Mouse (Mus musculus) inflammation-experienced regulatory T-cells, adult 6 months (primary cell): ENCODE results near the gene Oas1d. TPM values are rescaled to one million over a fixed set of nuclear protein-coding genes. Genes with fewer than 3 reads are reported as not detected.

Source experiments
- polyA plus RNA-seq, 3 experiments: library from polyadenylated mRNA; unstranded; fragments of 100-300 nt; shearing (Covaris generic); gene quantifications; one replicate each; pipeline ENCODE4 v1.2.1; 2017

Oas1d gene
- polyA plus RNA-seq, 3 experiments from 2014 or later: not detected

Other genes with a start within 250 kb of the Oas1d start
- 10 to 100 TPM; 41.0 to 52.7 (median 49.6) TPM for gene Dtx1, start 202.6 kb upstream of the Oas1d start, polyA plus RNA-seq
- 1 to 10 TPM in 1 of 3 experiments, under 1 TPM in 2; 0.71 to 2.2 (median 0.95) TPM for gene Oas2, start 164.7 kb upstream of the Oas1d start, polyA plus RNA-seq
- gene Oas3, start 136.9 kb upstream of the Oas1d start, polyA plus RNA-seq: 10 to 100 TPM in 1 of 3 experiments, 1 to 10 TPM in 2; 9.6 to 35.3 (median 10.0) TPM
- gene Oas1e, start 119.0 kb upstream of the Oas1d start, polyA plus RNA-seq: not detected
- 10 to 100 TPM; 12.0 to 14.0 (median 13.6) TPM for gene Oas1c, start 102.0 kb upstream of the Oas1d start, polyA plus RNA-seq
- gene Oas1f, start 67.2 kb upstream of the Oas1d start, polyA plus RNA-seq: not detected
- not detected for gene Oas1h, start 53.1 kb upstream of the Oas1d start, polyA plus RNA-seq
- gene Oas1g, start 26.9 kb upstream of the Oas1d start, polyA plus RNA-seq: 1 to 10 TPM in 1 of 3 experiments, under 1 TPM in 1, not detected in 1; 0.68 to 2.0 TPM
- 10 to 100 TPM; 31.0 to 53.3 (median 33.8) TPM for gene Oas1a, start 7.0 kb upstream of the Oas1d start, polyA plus RNA-seq
- gene Rph3a, start 95.6 kb downstream of the Oas1d start, polyA plus RNA-seq: not detected